Mouse (Mus musculus): ENCODE data around the gene Cd6. TPM values are rescaled to one million over a fixed set of nuclear protein-coding genes. Genes with fewer than 3 reads are reported as not detected.

The Cd6 gene
- total RNA-seq (2012; rRNA removed) (not detected in 2 replicates), polyA plus RNA-seq (2012; ENCODE audit: insufficient read depth in 1 of 2, insufficient read length in 2 of 2, low read depth in 1 of 2, low replicate concordance in 2 of 2, missing spikeins in 1 of 2) (not detected)

GRCm38 (mm10) chr19:10829436-10830175 lies at the start of gene Cd6:
Gene Cd6 (minus strand): TSS chr19:10830058.
- H3K4me3 ChIP-seq (ENCODE audit: control insufficient read depth in 1 of 2, insufficient read depth in 1 of 2, low read depth in 2 of 2, low read length in 2 of 2) = no peak within 1 kb of the TSS
- no peak within 1 kb of the TSS for H3K9ac ChIP-seq (ENCODE audit: control insufficient read depth, low read depth, low read length, poor library complexity, severe bottlenecking)
- no peak for DNase-seq (ENCODE audit: low read depth, low spot score)
- H3K4me1 ChIP-seq (ENCODE audit: control insufficient read depth in 1 of 2, insufficient read depth in 2 of 2, low read length in 2 of 2) = peaks cover 0 to 9% of the 10 kb centered on the region in 2 experiments; a peak in 2 of 4 replicates
- H3K36me3 ChIP-seq (ENCODE audit: control insufficient read depth in 1 of 2, insufficient read depth in 2 of 2, low read length in 2 of 2) = peaks cover 0 to 4% of the 10 kb centered on the region in 2 experiments; a peak in 1 of 4 replicates
- H3K27me3 ChIP-seq (ENCODE audit: control insufficient read depth in 1 of 2, insufficient read depth in 2 of 2, low read length in 2 of 2) = peaks cover 2 to 9% of the 10 kb centered on the region in 2 experiments; a peak in 3 of 4 replicates
- TF ChIP-seq POLR2A (IDR thresholded peaks at IDR 0.05; ENCODE audit: control insufficient read depth in 1 of 2, insufficient read depth in 1 of 2, low read depth in 1 of 2, low read length in 2 of 2, poor library complexity in 1 of 2) = no peak
- no peak for TF ChIP-seq TAL1 (IDR thresholded peaks at IDR 0.05; ENCODE audit: low read length)
- TF ChIP-seq UBTF (IDR thresholded peaks at IDR 0.05; ENCODE audit: borderline replicate concordance, insufficient read depth, low read depth, low read length) = no peak
- no peak for TF ChIP-seq GATA1 (IDR thresholded peaks at IDR 0.05; ENCODE audit: low read depth, low read length)
- no peak for TF ChIP-seq ZMIZ1 (IDR thresholded peaks at IDR 0.05; ENCODE audit: low read depth, low read length)
- TF ChIP-seq EP300 (IDR thresholded peaks at IDR 0.05; ENCODE audit: low read depth in 1 of 2, low read length in 2 of 2) = no peak
- TF ChIP-seq MAX (IDR thresholded peaks at IDR 0.05; ENCODE audit: low read length) = no peak
- no peak for TF ChIP-seq MAZ (IDR thresholded peaks at IDR 0.05; ENCODE audit: low read depth, low read length)
- no peak for TF ChIP-seq SIN3A (IDR thresholded peaks at IDR 0.05; ENCODE audit: low read length)
- no peak for TF ChIP-seq BHLHE40 (IDR thresholded peaks at IDR 0.05; ENCODE audit: borderline replicate concordance, low read depth, low read length)
- no peak for TF ChIP-seq CTCF (IDR thresholded peaks at IDR 0.05 in 2 of 3, conservative IDR thresholded peaks at IDR 0.05 in 1 of 3; ENCODE audit: control insufficient read depth in 1 of 3, insufficient read depth in 1 of 3, low read depth in 2 of 3, low read length in 3 of 3, poor library complexity in 1 of 3, severe bottlenecking in 1 of 3)
- TF ChIP-seq NELFE (IDR thresholded peaks at IDR 0.05; ENCODE audit: low read depth, low read length) = no peak
- no peak for TF ChIP-seq GABPA (IDR thresholded peaks at IDR 0.05; ENCODE audit: low read depth, low read length)
- no peak for TF ChIP-seq MAFK (IDR thresholded peaks at IDR 0.05; ENCODE audit: borderline replicate concordance, low read depth, low read length)
- no peak for TF ChIP-seq MEF2A (IDR thresholded peaks at IDR 0.05; ENCODE audit: extremely low read depth, insufficient replicate concordance, low read depth, low read length, poor library complexity, severe bottlenecking)
- no peak for TF ChIP-seq RAD21 (IDR thresholded peaks at IDR 0.05; ENCODE audit: low read depth, low read length)
- no peak for TF ChIP-seq MXI1 (IDR thresholded peaks at IDR 0.05; ENCODE audit: low read depth, low read length)
- H3K79me2 ChIP-seq (ENCODE audit: control insufficient read depth, insufficient read depth, low read length, poor library complexity) = no peaks in the 10 kb centered on the region
- no peak within 1 kb of the TSS for H3K27ac ChIP-seq (ENCODE audit: control insufficient read depth, low read depth, low read length)
- no peaks in the 10 kb centered on the region for H3K9me3 ChIP-seq (replicated peaks; ENCODE audit: insufficient read depth, low read length)

GRCm38 (mm10) chr19:10878201-10878837 lies 48.5 kb upstream of the Cd6 start:
- TF ChIP-seq CHD1 (IDR thresholded peaks at IDR 0.05; ENCODE audit: low read depth, low read length) = no peak
- TF ChIP-seq CHD2 (IDR thresholded peaks at IDR 0.05; ENCODE audit: low read length) = no peak
- TF ChIP-seq NELFE (IDR thresholded peaks at IDR 0.05; ENCODE audit: low read depth, low read length) = no peak
- TF ChIP-seq ZNF384 (IDR thresholded peaks at IDR 0.05; ENCODE audit: low read depth, low read length) = no peak
- no peak for TF ChIP-seq UBTF (IDR thresholded peaks at IDR 0.05; ENCODE audit: borderline replicate concordance, insufficient read depth, low read depth, low read length)
- TF ChIP-seq SMC3 (IDR thresholded peaks at IDR 0.05; ENCODE audit: low read depth, low read length) = no peak
- no peak for TF ChIP-seq NRF1 (IDR thresholded peaks at IDR 0.05; ENCODE audit: insufficient read depth, low read depth, low read length, poor library complexity, severe bottlenecking)
- TF ChIP-seq KAT2A (conservative IDR thresholded peaks at IDR 0.05; ENCODE audit: low read depth, low read length) = no peak
- TF ChIP-seq MAZ (IDR thresholded peaks at IDR 0.05; ENCODE audit: low read depth, low read length) = no peak
- TF ChIP-seq POLR2AphosphoS2 (IDR thresholded peaks at IDR 0.05; ENCODE audit: low read length) = no peak
- no peak for TF ChIP-seq GABPA (IDR thresholded peaks at IDR 0.05; ENCODE audit: low read depth, low read length)
- TF ChIP-seq MXI1 (IDR thresholded peaks at IDR 0.05; ENCODE audit: low read depth, low read length) = no peak
- TF ChIP-seq POLR2A (IDR thresholded peaks at IDR 0.05; ENCODE audit: control insufficient read depth in 1 of 2, insufficient read depth in 1 of 2, low read depth in 1 of 2, low read length in 2 of 2, poor library complexity in 1 of 2) = no peak
- no peak for TF ChIP-seq EP300 (IDR thresholded peaks at IDR 0.05; ENCODE audit: low read depth in 1 of 2, low read length in 2 of 2)
- TF ChIP-seq GATA1 (IDR thresholded peaks at IDR 0.05; ENCODE audit: low read depth, low read length) = no peak
- no peak for TF ChIP-seq TBP (IDR thresholded peaks at IDR 0.05; ENCODE audit: low read depth, low read length)
- no peak for TF ChIP-seq E2F4 (IDR thresholded peaks at IDR 0.05; ENCODE audit: borderline replicate concordance, low read depth, low read length)
- no peak for TF ChIP-seq MAFK (IDR thresholded peaks at IDR 0.05; ENCODE audit: borderline replicate concordance, low read depth, low read length)
- no peak for TF ChIP-seq HCFC1 (IDR thresholded peaks at IDR 0.05; ENCODE audit: low read depth, low read length)
- Histone ChIP-seq H3K4me3 (ENCODE audit: control insufficient read depth in 1 of 2, insufficient read depth in 1 of 2, low read depth in 2 of 2, low read length in 2 of 2) (no peak overlapping the region), H3K79me2 (ENCODE audit: control insufficient read depth, insufficient read depth, low read length, poor library complexity) (peaks cover 5% of the 10 kb centered on the region), H3K36me3 (ENCODE audit: control insufficient read depth in 1 of 2, insufficient read depth in 2 of 2, low read length in 2 of 2) (peaks cover 0 to 9% of the 10 kb centered on the region in 2 experiments; a peak in 3 of 4 replicates), H3K9me3 (replicated peaks; ENCODE audit: insufficient read depth, low read length) (no peaks in the 10 kb centered on the region), H3K27me3 (ENCODE audit: control insufficient read depth in 1 of 2, insufficient read depth in 2 of 2, low read length in 2 of 2) (no peaks in the 10 kb centered on the region), H3K4me1 (ENCODE audit: control insufficient read depth in 1 of 2, insufficient read depth in 2 of 2, low read length in 2 of 2) (peaks cover 0 to 13% of the 10 kb centered on the region in 2 experiments; a peak in 2 of 4 replicates), H3K27ac (ENCODE audit: control insufficient read depth, low read depth, low read length) (no peak overlapping the region), H3K9ac (ENCODE audit: control insufficient read depth, low read depth, low read length, poor library complexity, severe bottlenecking) (no peak overlapping the region)
- DNase-seq (ENCODE audit: low read depth, low spot score) = no peak
